Mouse (Mus musculus): ENCODE data around the gene Zfp825.
"Not testable (repeated sequence)": the region's sequence is repeated elsewhere in the genome, so short reads cannot be mapped to it uniquely, and the experiment has no call there.

Zfp825 gene

DNA sequence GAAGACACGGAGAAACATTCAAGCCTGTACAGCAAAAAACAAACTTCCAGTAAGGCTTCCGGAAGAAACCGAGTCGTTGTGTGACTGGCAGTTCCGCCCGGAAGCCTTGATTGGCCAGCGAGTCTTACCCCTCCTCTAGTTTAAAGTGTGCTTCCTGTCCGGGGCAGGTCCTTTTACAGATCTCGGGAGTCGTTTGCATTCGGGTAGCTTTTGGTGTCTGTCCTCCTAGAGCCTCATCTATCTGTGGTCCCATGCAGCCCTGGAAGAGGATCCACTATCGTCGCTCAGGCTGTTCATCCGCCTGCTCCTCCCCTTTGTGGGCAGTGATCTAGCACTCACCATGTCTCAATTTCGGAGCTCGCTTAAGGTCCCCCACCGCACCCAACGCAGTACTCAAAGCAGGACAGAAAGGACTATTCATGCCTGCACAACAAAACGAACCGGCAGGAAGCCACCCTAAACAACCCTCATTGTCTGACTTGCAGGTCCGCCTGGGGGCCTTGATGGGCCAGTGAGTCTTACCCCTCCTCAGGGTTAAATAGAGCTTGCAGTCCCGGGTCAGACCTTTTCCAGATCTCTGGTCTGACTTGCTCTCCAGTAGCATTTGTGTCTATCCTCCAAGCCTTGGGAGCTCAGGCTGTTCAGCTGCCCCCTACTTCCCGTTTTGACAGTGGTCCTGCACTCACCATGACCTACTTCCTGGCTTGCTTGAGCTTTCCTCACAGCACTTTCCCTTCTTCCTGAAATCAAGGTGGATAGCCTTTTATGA lies at the start of gene Zfp825:
Gene Zfp825 (minus strand): TSS at position 82 of the 769 bp plus-strand sequence.
- peak; percentile 69 to 72 for DNase-seq (ENCODE audit: low spot score in 2 of 2)

DNA sequence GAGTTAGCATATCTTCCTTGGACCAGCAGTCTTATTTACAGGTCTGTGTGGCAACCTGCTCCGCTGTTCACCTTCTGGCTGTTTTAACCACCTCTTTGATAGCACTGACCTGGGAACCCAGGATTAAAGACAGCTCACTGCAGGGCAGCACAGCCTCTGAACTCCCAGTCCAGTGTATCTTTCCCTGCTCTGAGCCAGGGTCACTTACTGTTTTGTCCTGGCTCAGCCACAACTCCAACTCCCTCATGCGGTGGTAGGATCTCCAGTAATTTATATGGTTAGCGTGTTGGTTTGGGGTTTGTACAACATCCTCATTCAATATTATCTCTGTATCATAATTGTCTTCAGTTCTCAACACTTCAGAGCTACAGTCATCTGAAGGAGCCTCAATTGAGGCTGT lies 41.6 kb upstream of the Zfp825 start:
- DNase-seq (ENCODE audit: low spot score in 2 of 2), result not testable (repeated sequence)

DNA sequence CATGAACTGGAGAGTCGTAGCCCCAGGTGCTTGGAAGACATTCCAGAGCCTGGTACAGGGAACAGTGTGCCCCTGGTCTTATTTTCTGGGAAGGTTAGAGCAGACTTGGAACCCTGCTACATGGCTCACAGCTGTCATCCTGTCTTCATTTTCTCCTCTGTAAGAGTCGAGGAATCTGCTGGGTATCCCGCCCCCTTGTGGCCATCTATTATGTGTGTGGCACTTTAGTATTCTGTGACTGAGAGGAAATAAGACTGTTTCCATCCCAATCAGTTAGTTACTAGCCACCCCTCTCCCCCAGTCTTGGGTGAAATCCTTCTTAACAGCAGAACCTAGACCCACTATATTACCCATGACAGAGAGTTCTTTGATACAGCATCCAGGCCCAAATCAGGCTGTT lies 41.1 kb upstream of the Zfp825 start:
- DNase-seq (ENCODE audit: low spot score in 2 of 2), result peak in 1 of 2 experiments; percentile 17

DNA sequence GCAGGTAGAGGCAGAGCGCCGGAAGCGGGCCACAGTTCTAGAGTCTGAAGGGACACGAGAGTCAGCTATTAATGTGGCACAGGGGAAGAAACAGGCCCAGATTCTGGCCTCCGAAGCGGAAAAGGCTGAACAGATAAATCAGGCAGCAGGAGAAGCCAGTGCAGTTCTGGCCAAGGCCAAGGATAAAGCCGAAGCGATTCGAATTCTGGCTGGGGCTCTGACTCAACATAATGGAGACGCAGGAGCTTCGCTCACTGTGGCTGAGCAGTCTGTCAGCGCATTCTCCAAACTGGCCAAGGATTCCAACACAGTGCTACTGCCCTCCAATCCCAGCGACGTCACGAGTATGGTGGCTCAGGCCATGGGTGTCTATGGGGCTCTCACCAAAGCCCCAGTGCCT lies 40.3 kb upstream of the Zfp825 start:
- DNase-seq (ENCODE audit: low spot score in 2 of 2), result no peak

DNA sequence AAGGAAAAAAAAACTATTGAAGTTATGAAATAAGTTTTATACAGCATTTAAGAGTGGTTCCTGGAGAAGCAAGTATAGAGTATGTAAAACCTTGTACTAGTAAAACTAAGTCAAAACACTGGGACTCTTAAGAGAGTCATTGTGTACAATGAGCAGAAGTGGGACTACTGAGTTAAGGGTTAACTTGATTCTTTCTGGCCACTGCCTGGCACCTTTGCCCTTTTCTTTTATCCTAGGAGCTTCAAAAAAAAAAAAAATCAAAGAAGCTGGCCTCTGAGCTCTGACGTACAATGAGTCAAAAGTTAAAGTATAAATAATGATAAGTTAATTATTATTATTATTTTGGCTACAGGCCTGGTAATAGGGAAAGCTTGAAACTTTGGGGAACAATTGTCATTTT lies 37.5 kb upstream of the Zfp825 start:
- not testable (repeated sequence) for DNase-seq (ENCODE audit: low spot score in 2 of 2)

DNA sequence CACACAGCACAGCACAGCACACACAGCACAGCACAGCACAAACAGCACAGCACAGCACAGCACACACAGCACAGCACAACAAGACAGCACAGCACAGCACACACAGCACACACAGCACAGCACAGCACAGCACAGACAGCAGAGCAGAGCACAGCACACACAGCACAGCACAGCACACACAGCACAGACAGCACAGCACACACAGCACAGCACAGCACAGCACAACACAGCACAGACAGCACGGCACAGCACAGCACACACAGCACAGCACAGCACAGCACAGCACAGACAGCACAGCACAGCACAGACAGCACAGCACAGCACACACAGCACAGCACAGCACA lies 35.6 kb upstream of the Zfp825 start:
- not testable (repeated sequence) for DNase-seq (ENCODE audit: low spot score in 2 of 2)

DNA sequence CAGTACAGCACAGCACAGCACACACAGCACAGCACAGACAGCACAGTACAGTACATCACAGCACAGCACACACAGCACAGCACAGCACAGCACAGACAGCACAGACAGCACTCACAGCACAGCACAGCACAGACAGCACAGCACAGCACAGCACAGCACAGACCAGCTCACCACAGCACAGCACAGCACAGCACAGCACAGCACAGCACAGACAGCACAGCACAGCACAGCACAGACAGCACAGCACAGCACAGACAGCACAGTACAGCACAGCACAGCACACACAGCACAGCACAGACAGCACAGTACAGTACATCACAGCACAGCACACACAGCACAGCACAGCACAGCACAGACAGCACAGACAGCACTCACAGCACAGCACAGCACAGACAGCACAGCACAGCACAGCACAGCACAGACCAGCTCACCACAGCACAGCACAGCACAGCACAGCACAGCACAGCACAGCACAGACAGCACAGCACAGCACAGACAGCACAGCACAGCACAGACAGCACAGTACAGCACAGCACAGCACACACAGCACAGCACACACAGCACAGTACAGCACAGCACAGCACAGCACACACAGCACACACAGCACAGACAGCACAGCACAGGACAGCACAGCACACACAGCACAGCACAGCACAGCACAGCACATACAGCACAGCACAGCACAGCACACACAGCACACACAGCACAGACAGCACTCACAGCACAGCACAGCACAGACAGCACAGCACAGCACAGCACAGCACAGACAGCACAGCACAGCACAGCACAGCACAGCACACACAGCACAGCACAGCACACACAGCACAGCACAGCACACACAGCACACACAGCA lies 35.0 kb upstream of the Zfp825 start:
- not testable (repeated sequence) for DNase-seq (ENCODE audit: low spot score in 2 of 2)

DNA sequence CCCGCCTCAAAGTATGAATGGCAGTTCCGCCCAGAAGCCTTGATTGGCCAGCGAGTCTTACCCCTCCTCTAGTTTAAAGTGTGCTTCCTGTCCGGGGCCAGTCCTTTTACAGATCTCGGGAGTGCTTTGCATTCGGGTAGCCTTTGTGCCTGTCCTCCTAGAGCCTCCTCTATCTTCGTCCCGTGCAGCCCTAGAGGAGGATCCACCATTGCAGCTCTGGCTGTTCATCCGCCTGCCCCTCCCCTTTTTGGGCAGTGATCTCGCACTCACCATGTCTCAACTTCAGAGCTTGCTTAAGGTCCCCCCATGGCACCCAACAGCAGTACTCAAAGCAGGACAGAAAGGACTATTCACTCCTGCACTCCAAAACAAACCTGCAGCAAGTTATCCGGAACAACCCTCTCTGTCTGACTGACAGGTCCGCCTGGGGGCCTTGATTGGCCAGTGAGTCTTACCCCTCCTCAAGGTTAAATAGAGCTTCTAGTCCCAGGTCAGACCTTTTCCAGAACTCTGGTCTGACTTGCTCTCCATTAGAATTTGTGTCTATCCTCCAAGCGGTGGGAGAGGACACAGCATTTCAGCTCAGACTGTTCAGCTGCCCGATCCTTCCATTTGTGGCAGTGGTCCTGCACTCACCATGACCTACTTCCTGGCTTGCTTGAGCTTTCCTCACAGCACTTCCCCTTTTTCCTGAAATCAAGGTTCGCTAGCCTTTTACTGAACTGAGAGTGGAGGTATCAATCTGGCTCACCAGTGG lies 28.9 kb upstream of the Zfp825 start:
- DNase-seq (ENCODE audit: low spot score in 2 of 2), result peak; percentile 38 to 57

DNA sequence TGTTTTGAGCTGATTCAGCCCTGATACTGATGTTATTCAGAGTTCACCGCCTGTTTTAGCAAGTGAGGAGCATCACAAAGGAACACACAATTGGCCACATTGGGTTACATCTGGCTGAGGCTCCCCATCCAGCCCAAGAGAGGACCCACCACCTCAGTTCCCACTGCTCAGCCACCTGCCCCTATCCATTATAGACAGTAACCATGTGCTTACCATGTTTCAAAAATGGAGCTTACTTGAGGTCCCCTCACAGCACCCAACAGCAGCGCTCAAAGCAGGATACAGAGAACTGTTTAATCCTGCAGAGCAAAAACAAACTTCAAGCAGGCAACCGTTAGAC lies 28.3 kb upstream of the Zfp825 start:
- not testable (repeated sequence) for DNase-seq (ENCODE audit: low spot score in 2 of 2)

DNA sequence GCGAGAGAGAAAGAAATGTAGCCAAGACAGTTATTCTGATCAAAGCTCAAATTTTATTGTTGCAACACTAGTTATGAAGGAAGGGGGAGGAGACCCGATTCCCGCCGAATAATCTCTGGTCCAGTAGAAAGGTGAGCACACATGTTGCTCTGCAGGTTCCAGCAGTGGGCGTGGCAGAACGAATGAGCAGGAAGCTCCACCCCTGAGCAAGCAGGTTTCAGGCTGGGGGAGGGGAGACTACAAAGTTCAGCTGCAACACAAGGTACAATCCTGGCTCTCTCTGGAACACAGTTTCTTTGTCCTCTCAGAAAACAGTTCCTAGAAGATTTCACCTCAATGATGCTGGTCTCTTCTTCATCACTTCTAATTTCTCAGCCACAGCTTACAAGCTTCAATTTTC lies 14.2 kb upstream of the Zfp825 start:
- DNase-seq (ENCODE audit: low spot score in 2 of 2), result not testable (repeated sequence)

DNA sequence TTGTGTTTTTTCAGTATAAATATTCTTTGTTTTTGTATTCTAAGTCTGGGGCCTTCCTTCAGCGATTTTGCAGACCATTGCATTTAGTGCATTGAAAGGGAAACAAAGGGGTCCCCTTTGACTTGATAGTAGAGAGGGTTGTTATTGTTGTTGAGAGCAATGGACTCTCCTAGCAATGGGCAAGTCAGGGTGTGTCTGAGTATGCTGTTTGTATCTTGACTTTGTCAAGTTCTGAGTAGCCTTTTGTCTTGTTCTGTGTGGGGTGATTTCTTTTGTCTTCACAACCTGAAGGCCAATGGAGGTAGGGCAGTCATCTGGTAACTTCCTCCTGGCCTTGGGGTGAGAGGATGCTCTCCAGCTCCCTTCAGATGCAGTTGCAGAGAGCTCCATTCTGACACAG lies 9.1 kb upstream of the Zfp825 start:
- not testable (repeated sequence) for DNase-seq (ENCODE audit: low spot score in 2 of 2)

DNA sequence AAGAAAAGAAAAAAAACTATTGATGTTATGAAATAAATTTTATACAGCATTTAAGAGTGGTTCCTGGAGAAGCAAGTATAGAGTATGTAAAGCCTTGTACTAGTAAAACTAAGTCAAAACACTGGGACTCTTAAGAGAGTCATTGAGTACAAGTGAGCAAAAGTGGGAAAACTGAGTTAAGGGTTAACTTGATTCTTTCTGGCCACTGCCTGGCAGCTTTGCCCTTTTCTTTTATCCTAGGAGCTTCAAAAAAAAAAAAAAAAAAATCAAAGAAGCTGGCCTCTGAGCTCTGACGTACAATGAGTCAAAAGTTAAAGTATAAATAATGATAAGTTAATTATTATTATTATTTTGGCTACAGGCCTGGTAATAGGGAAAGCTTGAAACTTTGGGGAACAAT lies 5.9 kb upstream of the Zfp825 start:
- not testable (repeated sequence) for DNase-seq (ENCODE audit: low spot score in 2 of 2)

DNA sequence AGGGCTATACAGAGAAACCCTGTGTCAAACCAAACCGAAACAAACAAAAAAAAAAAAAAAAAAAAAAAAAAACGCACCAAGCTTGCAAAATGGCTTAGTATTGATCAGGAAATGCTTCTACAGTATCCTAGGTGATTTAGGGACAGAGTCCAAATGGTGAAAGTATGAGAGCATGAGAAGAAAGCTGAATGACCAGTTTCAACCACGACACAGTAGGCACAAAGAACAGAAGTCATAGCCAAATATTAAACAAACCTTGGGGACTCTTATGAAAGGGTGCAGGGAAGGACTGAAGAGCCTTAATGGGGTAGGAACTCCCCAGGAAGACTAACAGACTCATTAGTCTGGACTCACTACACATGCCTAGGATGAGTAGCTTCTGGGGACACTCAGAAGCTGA lies 9.5 kb downstream of the Zfp825 start:
- not testable (repeated sequence) for DNase-seq (ENCODE audit: low spot score in 2 of 2)

DNA sequence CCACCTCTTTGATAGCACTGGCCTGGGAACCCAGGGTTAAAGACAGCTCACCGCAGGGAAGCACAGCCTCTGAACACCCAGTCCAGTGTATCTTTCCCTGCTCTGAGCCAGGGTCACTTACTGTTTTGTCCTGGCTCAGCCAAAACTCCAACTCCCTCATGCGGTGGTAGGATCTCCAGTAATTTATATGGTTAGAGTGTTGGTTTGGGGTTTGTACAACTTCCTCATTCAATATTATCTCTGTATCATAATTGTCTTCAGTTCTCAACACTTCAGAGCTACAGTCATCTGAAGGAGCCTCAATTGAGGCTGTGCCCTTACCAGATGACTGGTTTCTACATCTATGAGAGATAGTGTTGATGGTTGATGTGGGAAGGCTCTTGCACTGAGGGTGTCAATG lies 22.3 kb downstream of the Zfp825 start:
- DNase-seq (ENCODE audit: low spot score in 2 of 2), result not testable (repeated sequence)

DNA sequence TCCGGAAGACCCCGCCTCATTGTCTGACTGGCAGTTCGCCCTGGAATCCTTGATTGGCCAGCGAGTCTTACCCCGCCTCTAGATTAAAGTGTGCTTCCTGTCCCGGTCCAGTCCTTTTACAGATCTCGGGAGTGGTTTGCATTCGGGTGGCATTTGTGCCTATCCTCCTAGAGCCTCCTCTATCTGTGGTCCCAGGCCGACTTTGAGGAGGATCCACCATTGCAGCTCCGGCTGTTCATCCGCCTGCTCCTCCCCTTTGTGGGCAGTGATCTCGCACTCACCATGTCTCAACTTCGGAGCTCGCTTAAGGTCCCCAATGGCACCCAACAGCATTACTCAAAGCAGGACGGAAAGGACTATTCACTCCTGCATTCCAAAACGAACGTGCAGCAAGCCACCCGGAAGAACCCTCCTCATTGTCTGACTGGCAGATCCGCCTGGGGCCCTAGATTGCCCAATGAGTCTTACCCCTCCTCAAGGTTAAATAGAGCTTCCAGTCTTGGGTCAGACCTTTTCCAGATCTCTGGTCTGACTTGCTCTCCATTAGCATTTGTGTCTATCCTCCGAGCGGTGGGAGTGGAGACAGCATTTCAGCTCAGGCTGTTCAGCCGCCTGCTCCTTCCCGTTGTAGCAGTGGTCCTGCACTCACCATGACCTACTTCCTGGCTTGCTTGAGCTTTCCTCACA lies 30.9 kb downstream of the Zfp825 start:
- DNase-seq (ENCODE audit: low spot score in 2 of 2), result peak; percentile 62 to 68

DNA sequence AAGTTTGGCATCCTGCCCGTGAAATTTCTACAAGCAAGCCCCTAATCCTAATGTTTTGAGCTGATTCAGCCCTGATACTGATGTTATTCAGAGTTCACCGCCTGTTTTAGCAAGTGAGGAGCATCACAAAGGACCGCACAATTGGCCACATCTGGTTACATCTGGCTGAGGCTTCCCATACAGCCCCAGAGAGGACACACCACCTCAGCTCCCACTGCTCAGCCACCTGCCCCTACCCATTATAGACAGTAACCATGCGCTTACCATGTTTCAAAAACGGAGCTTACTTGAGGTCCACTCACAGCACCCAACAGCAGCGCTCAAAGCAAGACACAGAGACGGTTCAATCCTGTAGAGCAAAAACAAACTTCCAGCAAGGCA lies 31.5 kb downstream of the Zfp825 start:
- not testable (repeated sequence) for DNase-seq (ENCODE audit: low spot score in 2 of 2)

DNA sequence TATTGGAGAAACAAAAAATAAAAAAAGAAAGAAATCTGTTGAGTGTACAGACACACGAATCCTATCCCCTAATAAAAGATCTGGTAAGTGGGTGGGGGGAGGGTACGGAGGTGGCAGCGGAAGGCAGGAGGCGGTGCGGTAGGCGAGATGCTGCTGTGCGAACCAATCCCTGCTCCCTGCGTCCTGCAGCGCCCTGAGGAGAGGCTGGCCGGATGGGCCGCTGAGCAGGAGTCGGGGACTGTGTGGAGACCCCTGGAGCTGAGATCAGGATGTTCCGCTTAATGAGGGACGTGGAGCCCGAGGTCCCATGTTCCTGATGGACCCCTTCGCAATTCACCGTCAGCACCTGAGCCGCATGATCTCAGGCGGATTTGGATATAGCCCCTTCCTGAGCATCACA lies 53.9 kb downstream of the Zfp825 start:
- DNase-seq (ENCODE audit: low spot score in 2 of 2), result no peak
